Mouse (Mus musculus) adrenal gland, postnatal 10 days (tissue): ENCODE measurements around the gene Rap1b. TPM values are rescaled to one million over a fixed set of nuclear protein-coding genes. Genes with fewer than 3 reads are reported as not detected.
"Not testable (repeated sequence)": the region's sequence is repeated elsewhere in the genome, so short reads cannot be mapped to it uniquely, and the experiment has no call there.

Source experiments
- DNase-seq: peaks from one replicate; pipeline ENCODE4 v3.0.0; 2021; ENCODE audit warnings: mixed read lengths
- long read RNA-seq, 2 experiments: library from polyadenylated mRNA; stranded (forward); transcript quantifications; one replicate each; pipeline ENCODE4 v2.0.0; 2021
- total RNA-seq, 2 experiments: library from RNA; stranded (reverse); gene quantifications; 2 replicates each; pipeline ENCODE4 v1.2.3; 2021

Rap1b gene
- 100 to 1,000 TPM; 113 to 123 TPM for total RNA-seq
- long read RNA-seq, experiment 1, transcript Rap1b-201 (8 exons, 2,724 nt), result major isoform, 229 of 247 reads
- long read RNA-seq, experiment 1, partial matches to known transcripts, result 6 of 247 reads
- long read RNA-seq, experiment 1, other reads (novel, unspliced or antisense), result 12 of 247 reads
- long read RNA-seq, experiment 2, transcript Rap1b-201 (8 exons, 2,724 nt), result major isoform, 101 of 113 reads
- long read RNA-seq, experiment 2, partial matches to known transcripts, result 2 of 113 reads
- long read RNA-seq, experiment 2, other reads (novel, unspliced or antisense), result 10 of 113 reads

DNA sequence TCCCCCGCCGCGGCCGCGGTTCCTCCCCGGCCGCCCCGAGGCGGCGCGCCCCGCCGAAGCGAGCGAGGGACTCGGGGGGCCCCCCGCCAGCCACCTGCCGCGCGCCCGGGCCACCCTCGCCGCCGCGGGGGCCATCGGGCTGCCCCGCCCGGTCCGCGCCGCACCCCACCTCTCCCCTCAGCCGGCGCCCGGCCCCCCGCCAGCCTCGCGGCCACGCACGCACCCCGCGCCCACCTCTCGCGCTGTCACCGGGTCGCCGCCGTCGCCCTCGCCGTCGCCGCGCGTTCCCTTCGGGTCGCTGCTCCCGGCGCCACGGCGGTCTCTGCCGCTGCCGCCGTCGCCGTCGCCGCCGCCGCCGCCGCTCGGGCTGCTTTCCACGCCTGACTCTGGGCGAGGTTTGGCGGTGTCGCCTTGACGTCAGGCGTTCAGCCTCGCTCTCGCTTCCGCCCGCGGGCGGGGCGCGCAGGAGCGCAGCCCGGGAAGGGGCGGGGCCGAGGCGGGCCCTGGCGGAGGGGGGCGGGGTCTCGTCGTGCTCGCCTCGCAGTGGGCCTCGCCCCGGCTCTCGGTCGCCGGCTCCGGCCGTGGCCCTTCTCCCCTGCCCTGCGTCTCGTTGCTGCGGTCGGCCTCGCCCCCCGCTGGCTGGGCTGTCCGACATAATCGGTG lies at the start of gene Rap1b:
Gene Rap1b (minus strand): TSS at position 439 of the 663 bp plus-strand sequence.
- peak; percentile 99 for DNase-seq

- DNase-seq, result no peak
Measured at GRCm38 (mm10) chr10:117895186-117895585, 49.4 kb upstream of the Rap1b start.

DNA sequence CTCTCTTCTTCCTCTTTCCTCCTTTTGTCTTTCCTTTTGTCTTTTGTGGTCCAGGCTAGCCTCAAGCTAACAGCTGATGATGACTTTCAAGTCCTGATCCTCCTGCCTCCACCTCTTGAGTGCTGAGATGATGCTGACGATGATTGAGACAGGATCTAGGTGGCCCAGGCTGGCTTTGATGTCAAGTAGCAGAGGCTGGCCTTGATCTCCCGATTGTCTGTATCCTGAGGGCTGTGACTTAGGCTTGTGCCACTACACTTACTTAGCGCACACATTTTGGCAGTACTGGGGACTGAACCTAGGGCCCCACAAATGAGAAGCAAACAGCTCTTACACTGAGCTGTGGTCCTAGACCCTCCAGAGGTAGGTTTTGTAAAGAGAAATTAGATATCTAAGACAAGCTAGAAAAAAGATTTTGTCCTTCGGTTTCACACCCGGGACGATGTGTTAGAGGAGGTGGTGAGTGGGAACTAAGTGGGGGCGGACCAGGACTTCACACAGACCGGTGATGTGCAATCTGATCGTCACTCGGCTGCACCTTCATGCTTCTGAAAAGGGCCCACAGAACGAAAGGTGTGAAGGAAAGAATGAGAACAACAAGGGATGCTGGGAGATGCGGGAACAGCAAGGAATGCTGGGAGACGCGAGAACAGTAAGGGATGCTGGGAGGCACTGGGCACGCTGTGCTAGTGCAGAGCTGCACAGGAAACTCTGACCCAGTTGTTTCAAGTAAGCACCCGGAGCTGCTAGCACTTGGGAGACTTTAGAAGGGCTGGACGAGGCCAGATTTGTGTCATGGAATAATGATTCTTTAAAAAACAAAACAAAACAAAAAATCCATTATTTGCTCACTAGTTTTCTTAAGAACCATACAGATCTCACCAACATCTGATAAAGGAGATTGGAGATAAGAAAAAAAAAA lies 48.5 kb upstream of the Rap1b start:
- no peak for DNase-seq

GRCm38 (mm10) chr10:117893128-117893527 lies 47.3 kb upstream of the Rap1b start:
- DNase-seq, result not testable (repeated sequence)

DNA sequence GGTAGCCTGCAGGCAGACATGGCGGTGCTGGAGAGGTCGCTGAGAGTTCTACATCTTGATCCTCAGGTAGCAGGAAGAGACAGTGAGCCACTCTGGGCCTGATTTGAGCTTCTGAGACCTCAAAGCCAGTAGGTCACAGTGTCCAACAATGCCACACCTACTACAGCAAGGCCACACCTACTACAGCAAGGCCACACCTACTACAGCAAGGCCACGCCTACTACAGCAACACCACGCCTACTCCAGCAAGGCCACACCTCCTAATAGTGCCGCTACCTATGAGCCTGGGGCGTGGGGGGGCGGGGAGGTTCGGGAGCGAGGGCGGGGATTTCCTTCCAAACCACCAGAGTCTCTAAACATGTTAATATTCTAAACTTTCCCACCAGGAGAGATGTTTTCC lies 45.5 kb upstream of the Rap1b start:
- no peak for DNase-seq

DNA sequence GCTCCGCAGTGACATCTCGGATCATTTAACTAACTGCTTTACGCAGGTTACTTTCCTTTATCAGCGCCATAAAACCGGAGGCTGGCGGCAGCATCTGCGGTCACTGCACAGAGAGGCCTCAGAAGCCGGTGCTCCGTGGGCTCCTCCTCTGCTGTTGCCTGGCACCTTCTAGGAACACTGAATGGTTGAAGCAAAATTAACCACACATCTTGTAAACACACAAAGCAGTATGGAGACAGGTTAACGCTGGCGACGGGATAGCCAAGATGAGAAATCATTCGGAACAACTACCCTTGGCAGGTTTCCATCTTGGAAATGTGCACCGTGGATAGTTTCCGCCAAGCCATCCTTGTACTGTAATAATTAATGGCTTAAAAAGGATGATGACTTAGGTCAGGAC lies 43.0 kb upstream of the Rap1b start:
- no peak for DNase-seq

- no peak for DNase-seq
Measured at GRCm38 (mm10) chr10:117885358-117885757, 39.5 kb upstream of the Rap1b start.

- no peak for DNase-seq
Measured at GRCm38 (mm10) chr10:117884760-117885159, 38.9 kb upstream of the Rap1b start.

DNA sequence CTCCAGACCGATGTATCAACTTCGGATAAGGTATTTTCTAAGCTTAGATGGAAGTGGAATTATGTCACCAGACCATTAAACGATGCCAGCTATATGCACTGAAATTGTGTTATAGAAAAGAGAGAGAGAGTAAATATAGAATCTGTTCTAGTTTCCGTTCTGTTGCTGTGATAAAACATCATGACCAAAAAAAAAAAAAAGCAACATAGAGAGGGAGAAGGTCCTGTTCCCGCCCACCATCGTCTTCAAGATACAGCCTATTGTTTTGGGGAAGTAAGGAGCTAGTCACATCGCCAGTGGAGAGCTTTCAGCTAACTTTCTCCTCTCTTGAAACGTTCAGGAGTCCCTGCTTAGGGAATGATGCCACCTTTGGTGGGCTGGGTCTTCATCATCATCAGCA lies 37.6 kb upstream of the Rap1b start:
- DNase-seq, result no peak

DNA sequence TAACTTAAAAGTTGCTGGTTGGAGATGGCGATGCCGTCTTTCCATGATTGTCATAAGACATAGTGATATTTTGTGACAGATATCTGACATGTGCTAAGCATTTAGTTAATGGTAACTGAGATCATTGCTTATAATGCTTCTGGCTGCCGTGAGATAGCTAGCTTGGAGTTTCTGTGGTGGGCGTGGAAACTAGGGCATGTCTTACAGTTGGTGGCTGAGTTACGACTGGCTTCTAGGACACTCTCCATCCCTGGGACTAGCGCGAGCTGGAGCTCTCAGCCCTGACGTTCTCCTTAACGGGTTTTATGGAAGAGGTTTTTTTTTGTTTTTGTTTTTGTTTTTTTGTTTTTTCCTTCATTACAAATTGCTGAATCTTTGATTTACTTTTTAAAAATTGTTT lies 32.8 kb upstream of the Rap1b start:
- no peak for DNase-seq

DNA sequence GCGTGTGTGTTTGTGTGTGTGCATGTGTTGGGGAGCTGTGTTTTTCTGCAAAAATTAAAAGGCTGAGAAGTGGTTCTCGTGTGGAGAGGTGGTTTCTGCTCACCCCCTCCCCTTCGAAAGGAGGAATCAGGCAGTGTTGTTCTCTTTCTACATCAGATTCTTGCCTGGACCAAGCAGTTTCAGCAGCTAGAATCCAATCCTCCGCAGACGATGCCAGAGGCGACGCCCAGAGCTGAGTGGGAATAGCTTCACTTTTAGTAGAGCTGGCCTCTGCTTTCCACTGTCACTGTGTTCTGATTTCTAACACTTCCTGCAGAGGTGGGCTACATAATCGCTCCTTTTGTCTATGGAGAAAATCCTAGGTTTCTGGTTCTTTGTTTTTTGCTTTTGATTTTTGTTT lies 31.0 kb upstream of the Rap1b start:
- no peak for DNase-seq

DNA sequence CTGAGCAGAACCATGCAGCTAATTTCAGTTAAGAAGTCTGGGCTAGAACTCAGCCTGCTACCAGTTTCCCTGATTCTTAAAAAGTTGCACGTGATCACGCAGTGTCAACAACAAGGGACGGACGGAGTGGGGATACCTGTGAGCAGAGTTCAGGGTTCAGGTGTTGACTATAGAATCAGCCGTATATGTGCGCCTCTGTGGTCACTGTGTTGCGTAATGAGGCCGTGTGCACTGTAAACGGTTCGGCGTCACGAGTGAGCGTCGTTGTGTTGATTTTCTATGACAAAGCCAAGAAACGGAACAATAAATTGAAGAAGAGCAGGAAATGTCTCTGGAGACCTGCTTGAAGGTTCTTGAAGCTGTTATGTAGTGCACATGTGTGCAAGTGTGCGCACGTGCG lies 30.6 kb upstream of the Rap1b start:
- DNase-seq, result no peak

GRCm38 (mm10) chr10:117874936-117875335 lies 29.1 kb upstream of the Rap1b start:
- no peak for DNase-seq

DNA sequence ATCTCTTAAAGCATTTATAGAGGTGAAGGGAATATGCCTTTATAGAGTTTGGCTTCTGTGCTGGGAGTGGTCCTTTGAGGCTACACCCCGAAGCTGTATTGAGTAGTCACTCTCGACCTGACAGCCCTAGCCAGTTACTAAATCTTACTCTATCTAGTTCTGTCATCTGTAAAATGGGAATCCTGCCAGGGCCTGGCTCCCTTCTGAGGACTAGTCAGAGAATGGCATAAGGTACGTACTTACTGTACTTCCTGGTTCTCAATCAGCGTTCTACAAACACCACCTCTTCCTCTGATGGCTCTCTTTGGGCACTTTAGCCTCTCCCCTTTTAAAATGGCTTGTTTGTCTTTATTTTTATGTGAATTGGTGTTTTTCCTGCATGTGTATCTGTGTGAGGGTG lies 28.1 kb upstream of the Rap1b start:
- DNase-seq, result peak; percentile 33

GRCm38 (mm10) chr10:117872468-117872867 lies 26.6 kb upstream of the Rap1b start:
- DNase-seq, result no peak

DNA sequence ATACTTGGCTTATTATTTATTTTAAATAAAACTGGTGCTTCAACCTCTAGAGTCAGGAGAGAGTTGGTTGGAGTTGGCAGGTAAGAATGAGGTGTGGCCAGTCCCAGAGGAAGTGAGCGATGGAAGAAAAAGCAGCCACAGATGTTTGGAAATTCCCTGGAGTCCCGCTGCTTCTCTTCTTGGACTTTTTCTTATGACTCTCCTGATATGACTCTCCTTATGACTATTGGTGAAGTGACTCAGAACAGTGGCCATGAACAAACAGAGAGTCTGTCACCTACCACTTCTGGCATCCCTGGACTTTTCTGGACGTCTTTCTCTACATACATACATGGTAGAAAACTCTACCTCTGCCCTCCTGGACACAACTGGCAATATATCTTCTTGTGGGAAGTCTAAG lies 21.5 kb upstream of the Rap1b start:
- DNase-seq, result no peak

GRCm38 (mm10) chr10:117866641-117867040 lies 20.8 kb upstream of the Rap1b start:
- DNase-seq, result no peak

DNA sequence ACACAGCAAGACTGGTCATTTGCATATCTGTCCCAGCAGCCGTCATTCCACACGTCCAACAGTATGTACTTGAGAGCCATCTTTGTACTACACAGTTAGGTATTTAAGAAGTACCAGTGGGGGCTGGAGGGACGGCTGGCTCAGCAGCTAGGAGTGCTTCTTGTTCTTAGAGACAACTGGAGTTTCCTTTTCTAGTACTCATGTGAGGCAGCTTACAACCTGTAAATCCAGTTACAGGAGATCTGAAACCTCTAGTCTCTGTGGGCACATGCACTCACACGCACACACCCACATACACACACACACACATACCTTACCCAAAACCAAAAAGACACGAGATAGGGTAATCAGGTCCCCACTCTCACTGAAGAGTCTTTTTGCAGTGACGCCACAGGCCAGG lies 18.9 kb upstream of the Rap1b start:
- no peak for DNase-seq

DNA sequence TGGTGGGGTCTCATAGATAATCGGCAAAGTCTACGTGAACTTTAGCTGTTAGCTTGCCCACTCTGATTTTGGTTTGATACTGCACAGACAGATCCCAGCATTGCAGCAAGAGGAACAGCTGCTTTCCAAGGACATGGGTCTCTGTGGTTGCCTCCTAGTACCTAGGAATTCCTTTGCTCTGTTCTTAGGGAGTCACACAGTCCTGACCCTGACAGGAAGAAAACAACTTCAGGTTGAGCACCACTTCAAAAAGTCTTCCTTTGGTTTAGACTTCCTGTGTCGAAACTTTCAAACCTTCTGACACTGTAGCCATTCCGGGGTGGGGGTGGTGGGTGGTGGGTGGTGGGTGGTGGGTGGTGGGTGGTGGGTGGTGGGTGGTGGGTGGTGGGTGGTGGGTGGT lies 18.4 kb upstream of the Rap1b start:
- no peak for DNase-seq

- no peak for DNase-seq
Measured at GRCm38 (mm10) chr10:117862014-117862580, 16.3 kb upstream of the Rap1b start.

DNA sequence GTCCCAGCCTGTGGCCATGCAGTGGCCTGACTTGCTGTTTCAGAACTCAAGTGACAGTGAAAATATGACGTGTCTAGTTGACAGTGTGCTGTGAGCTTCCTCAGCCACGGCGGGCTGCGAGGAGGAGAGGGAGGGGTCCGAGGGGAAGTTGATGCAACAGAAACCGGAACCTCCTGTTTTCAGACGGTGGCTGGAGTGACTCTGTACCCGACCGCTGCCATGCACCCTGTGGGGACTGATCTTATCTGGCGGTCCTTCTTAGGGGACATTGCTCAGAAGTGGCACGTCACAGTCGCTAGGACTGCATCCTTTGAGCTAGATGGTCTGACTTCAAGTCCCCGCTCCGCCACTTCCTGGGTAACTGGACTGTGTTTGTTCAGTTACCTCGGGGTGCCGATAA lies 15.1 kb upstream of the Rap1b start:
- DNase-seq, result no peak

DNA sequence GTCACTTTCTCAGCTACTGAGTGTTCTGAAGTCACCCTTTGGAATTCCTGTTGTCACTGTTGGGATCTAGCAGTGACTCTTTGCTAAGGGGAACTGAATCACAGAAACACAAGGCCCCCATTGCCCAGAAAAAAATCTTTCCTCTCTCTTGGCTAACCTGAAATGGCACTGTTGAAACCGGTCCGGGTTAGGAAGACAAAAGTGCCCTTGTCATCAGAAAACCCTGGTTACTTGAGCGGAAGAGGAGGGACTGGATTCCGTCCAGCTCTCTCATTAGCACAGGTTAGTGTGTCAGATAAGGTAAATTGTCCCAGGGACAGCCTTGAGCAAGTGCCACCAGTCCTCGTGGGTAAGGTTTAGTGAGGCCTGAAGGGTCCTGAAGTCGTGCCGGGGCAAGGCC lies 14.5 kb upstream of the Rap1b start:
- no peak for DNase-seq

DNA sequence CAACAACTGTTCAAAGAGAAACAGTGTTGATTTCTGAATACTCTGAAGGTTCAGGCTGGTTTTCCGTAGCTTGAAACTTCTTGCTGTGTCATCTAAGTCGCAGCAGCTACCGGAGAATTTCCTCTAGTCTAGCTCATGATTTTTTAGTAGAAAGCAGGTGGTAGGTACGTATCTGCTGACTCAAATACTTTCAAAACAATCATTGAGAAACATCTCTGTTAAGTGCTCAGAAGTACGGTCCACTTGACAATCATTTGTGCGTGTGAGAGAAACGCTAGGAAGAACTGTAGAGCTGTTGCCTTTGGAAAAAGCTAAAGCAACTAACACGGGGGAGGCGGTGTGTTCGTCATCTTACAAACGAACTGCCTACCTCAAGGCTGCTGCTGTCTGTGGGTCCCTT lies 14.0 kb upstream of the Rap1b start:
- no peak for DNase-seq
